Mouse (Mus musculus) spleen, adult 2 months (tissue): ENCODE results near the gene Vwa8. TPM values are rescaled to one million over a fixed set of nuclear protein-coding genes. Genes with fewer than 3 reads are reported as not detected.

ENCODE experiments used
- DNase-seq, 2 experiments: peaks; one replicate each; pipeline versions ENCODE4 v3.0.0 to v3.0.0-alpha.2; 2012 to 2021; ENCODE audit warnings: low spot score in 2 of 2, low read depth in 1 of 2
- H3K27ac ChIP-seq: fragments of 200-500 bp; 2 replicates; pipeline ENCODE4 v1.5.1; 2012; ENCODE audit warnings: low read length, inconsistent platforms; ENCODE audit not compliant: insufficient read depth
- H3K27me3 ChIP-seq: fragments of 200-500 bp; 2 replicates; pipeline ENCODE4 v1.6.1; 2012; ENCODE audit warnings: mild to moderate bottlenecking, moderate library complexity, low read length, inconsistent platforms; ENCODE audit not compliant: control insufficient read depth, insufficient read depth
- H3K36me3 ChIP-seq: fragments of 200-500 bp; 2 replicates; pipeline ENCODE4 v1.6.1; 2012; ENCODE audit warnings: mild to moderate bottlenecking, low read length, inconsistent platforms; ENCODE audit not compliant: control insufficient read depth, insufficient read depth
- H3K4me1 ChIP-seq: fragments of 200-500 bp; 2 replicates; pipeline ENCODE4 v1.6.1; 2011; ENCODE audit warnings: inconsistent platforms; ENCODE audit not compliant: control insufficient read depth, insufficient read depth, insufficient read length
- H3K4me3 ChIP-seq: fragments of 200-500 bp; 2 replicates; pipeline ENCODE4 v1.5.1; 2011; ENCODE audit warnings: mild to moderate bottlenecking, inconsistent platforms; ENCODE audit not compliant: insufficient read depth, insufficient read length; ENCODE audit errors: extremely low read depth
- CTCF ChIP-seq: fragments of 200-500 bp; IDR thresholded peaks from 2 replicates; pipeline ENCODE4 v1.5.1; 2011; ENCODE audit warnings: mild to moderate bottlenecking, inconsistent platforms; ENCODE audit not compliant: insufficient read depth, insufficient read length, insufficient replicate concordance; ENCODE audit errors: extremely low read depth
- POLR2A ChIP-seq: fragments of 200-500 bp; IDR thresholded peaks from 2 replicates; pipeline ENCODE4 v1.6.1; 2011; ENCODE audit warnings: low read depth, low read length, inconsistent platforms
- WGBS: fragments of 180-500 bp; shearing (Covaris S2); methylation state at CpG from one replicate; pipeline ENCODE4 v1.1.7; 2018; 5-methylcytosine and 5-hydroxymethylcytosine counted together
- polyA plus RNA-seq: library from polyadenylated mRNA; depleted of rRNA; stranded (reverse); fragments of >200 nt; gene quantifications from 2 replicates; pipeline ENCODE4 v1.2.3, GENCODE M21; 2012

The Vwa8 gene
- polyA plus RNA-seq, 1 experiment = 4.9 TPM

DNA sequence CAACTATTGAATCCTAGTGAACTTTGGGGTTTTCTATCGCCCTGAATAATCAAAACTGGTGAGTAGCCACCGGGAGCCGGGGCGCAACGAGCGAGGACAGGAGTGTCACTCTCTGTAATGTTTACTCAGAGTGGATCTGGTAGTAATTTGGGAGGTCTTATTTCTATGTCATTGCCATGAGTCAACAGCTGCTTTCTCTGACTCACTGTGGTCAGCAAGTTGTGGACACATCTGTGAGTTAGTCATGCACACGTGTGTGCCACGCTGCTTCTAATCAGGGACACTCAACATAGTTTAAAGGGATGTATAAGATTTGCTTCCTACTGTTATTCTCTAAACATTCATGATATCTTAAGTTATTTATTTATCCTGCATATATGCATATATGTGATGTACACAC, 332.9 kb downstream of the Vwa8 start:
- TF ChIP-seq CTCF (no peak), POLR2A (no peak)
- H3K4me3 ChIP-seq = no peak overlapping the region
- no peaks in the 10 kb centered on the region for H3K4me1 ChIP-seq
- no peak overlapping the region for H3K27ac ChIP-seq
- no peak for DNase-seq
- no peaks in the 10 kb centered on the region for H3K27me3 ChIP-seq
- no peaks in the 10 kb centered on the region for H3K36me3 ChIP-seq
- WGBS = 87% methylated on average over 8 of the region's 8 CpGs

- WGBS = 94% methylated on average over 15 of the region's 15 CpGs
- H3K4me1 ChIP-seq = no peaks in the 10 kb centered on the region
- H3K27ac ChIP-seq = no peak overlapping the region
- TF ChIP-seq CTCF (no peak), POLR2A (no peak)
- DNase-seq = no peak
- no peaks in the 10 kb centered on the region for H3K36me3 ChIP-seq
- no peaks in the 10 kb centered on the region for H3K27me3 ChIP-seq
- H3K4me3 ChIP-seq = no peak overlapping the region
Observed at GRCm38 (mm10) chr14:79182801-79183200, 333.9 kb downstream of the Vwa8 start.

- Histone ChIP-seq H3K4me3 (no peak overlapping the region), H3K27me3 (no peaks in the 10 kb centered on the region), H3K36me3 (no peaks in the 10 kb centered on the region), H3K27ac (no peak overlapping the region), H3K4me1 (no peaks in the 10 kb centered on the region)
- TF ChIP-seq CTCF (no peak), POLR2A (no peak)
- no peak for DNase-seq
- WGBS = 71% methylated on average over 7 of the region's 7 CpGs
Observed at GRCm38 (mm10) chr14:79183261-79183660, 334.4 kb downstream of the Vwa8 start.

GRCm38 (mm10) chr14:79184071-79184470, 335.2 kb downstream of the Vwa8 start:
- no peaks in the 10 kb centered on the region for H3K27me3 ChIP-seq
- H3K36me3 ChIP-seq = no peaks in the 10 kb centered on the region
- DNase-seq = no peak
- H3K4me1 ChIP-seq = no peaks in the 10 kb centered on the region
- 89% methylated on average over 10 of the region's 10 CpGs for WGBS
- H3K27ac ChIP-seq = no peak overlapping the region
- TF ChIP-seq CTCF = no peak
- no peak for TF ChIP-seq POLR2A
- H3K4me3 ChIP-seq = no peak overlapping the region

DNA sequence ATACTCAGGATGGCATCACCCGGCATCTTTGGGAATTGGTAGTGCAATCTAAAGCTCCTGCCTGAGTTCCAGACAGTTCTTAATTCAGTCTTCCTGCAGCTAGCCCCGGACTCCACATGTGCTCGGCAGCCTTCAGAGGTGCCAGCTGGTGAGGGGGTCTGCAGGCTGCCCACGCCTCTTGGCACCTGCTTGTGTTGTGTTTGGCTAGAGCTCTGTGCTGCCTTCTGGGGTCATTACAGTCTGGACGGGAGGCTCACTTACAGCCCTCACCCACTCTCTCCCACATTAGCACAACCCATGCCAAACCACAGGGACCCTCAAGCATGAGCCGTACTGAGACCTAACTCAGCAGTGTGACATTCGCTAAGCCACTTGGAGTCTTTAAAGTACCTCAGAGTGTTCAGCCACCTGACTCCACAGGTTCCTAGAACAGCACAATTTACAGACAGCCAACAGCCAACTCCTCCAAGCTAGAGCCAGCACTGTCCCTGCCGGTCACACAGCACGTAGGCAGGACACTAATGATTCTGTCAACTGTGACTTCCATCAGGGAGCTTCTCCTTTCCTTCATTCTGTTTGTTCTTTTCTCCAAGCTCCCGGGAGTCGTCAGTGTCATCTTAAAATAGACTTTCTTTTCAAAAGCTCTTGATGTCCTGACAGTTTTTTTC, 336.3 kb downstream of the Vwa8 start:
- no peak for DNase-seq
- no peak for TF ChIP-seq POLR2A
- TF ChIP-seq CTCF = no peak
- H3K36me3 ChIP-seq = no peaks in the 10 kb centered on the region
- H3K27me3 ChIP-seq = no peaks in the 10 kb centered on the region
- H3K27ac ChIP-seq = no peak overlapping the region
- no peaks in the 10 kb centered on the region for H3K4me1 ChIP-seq
- no peak overlapping the region for H3K4me3 ChIP-seq
- WGBS = 92% methylated on average over 11 of the region's 11 CpGs

DNA sequence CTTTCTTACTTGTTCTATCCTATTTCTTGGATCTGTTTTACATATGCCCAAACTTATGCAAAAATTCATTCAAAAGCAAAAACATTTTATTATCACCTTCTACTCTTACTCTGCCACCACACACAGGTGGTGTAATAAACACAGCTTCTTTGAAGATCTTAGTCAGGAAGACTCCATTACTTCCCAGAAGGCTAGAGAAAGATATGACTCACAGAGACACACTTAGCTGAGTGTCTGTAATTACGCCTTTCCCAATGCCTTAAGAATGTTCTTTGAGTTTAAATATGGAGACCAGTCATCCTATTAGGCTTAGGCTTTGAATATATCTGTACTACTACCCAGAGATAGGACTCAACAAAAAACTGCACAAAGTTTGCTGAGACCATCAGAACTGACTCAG, 338.1 kb downstream of the Vwa8 start:
- no peak overlapping the region for H3K27ac ChIP-seq
- WGBS = 92% methylated on average over 1 of the region's 1 CpGs
- no peaks in the 10 kb centered on the region for H3K4me1 ChIP-seq
- H3K27me3 ChIP-seq = no peaks in the 10 kb centered on the region
- TF ChIP-seq POLR2A (no peak), CTCF (no peak)
- DNase-seq = no peak
- no peaks in the 10 kb centered on the region for H3K36me3 ChIP-seq
- H3K4me3 ChIP-seq = no peak overlapping the region

DNA sequence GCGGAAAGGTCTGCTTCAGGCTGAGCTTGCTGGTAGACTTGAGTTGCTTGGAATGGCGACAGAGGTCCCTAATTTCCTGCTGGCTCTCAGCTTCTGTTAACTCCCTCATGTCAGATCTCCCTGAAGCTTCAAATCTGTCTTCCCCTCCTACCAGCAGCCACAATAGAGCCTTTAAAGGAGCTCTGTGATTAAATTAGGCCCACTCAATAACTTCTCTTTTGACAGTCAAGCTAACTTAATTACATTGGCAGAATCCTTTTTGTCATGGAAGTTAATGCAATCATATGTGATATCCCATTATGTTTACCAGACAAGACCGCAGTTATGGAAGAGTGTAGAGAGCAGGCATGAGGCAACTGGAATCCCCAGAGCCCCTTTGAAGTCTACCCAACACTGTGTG, 347.9 kb downstream of the Vwa8 start:
- DNase-seq = no peak
- no peak for TF ChIP-seq POLR2A
- H3K4me1 ChIP-seq = no peaks in the 10 kb centered on the region; the same call in 1 of the 2 replicates
- H3K4me3 ChIP-seq = no peak overlapping the region
- no peaks in the 10 kb centered on the region for H3K36me3 ChIP-seq
- no peaks in the 10 kb centered on the region for H3K27me3 ChIP-seq
- no peak overlapping the region for H3K27ac ChIP-seq
- 88% methylated on average over 3 of the region's 3 CpGs for WGBS
